31 mouse cellular contexts compared by ENCODE assay signal in genomic region chr1:88480594-88480993, GRCm38 (mm10). TPM values are rescaled to one million over a fixed set of nuclear protein-coding genes. Genes with fewer than 3 reads are reported as not detected.
DNase-seq lines count a peak whose midpoint lies in the region; ATAC-seq and TF ChIP-seq lines count a peak whose summit lies in the region.
"Had no signal": no experiment of that assay in that cellular context is flagged by ENCODE, and none has a peak within 500 bp of the region (broad histone marks: within the 10 kb centered on the region; RNA-seq: fewer than 3 reads in every experiment).

No protein-coding gene starts in this region.

- no peak overlapping the region for H3K9ac ChIP-seq in forebrain, embryonic 16.5 days (replicated peaks; ENCODE audit: low read depth, low read length)
- peak overlapping the region; percentile 22; the same call in 1 of the 2 replicates for H3K9ac ChIP-seq in liver, embryonic 12.5 days
- no peak overlapping the region for H3K9ac ChIP-seq in liver, embryonic 11.5 days (ENCODE audit: low read depth, low read length)
- H3K9ac ChIP-seq: forebrain, postnatal 0 days; heart, embryonic 12.5 days; heart, embryonic 15.5 days; hindbrain, embryonic 14.5 days had no signal

- ATAC-seq in forebrain, embryonic 16.5 days, result no peak
- ATAC-seq in liver, embryonic 12.5 days, result no peak
- no peak for ATAC-seq in liver, embryonic 11.5 days (replicated peaks; ENCODE audit: low FRiP score)
- no peak for ATAC-seq in megakaryocyte progenitor cell, adult 5-6 weeks (replicated peaks; ENCODE audit: poor library complexity)
- ATAC-seq: forebrain, postnatal 0 days; Patski had no signal

- no peak overlapping the region for H3K4me2 ChIP-seq in forebrain, embryonic 16.5 days (ENCODE audit: low read length)
- H3K4me2 ChIP-seq in liver, embryonic 12.5 days, result no peak overlapping the region
- no peak overlapping the region for H3K4me2 ChIP-seq in liver, embryonic 11.5 days
- H3K4me2 ChIP-seq: heart, embryonic 12.5 days; heart, embryonic 15.5 days; hindbrain, embryonic 14.5 days had no signal

- H3K27me3 ChIP-seq in forebrain, embryonic 10.5 days (ENCODE audit: poor library complexity, severe bottlenecking), result peaks cover 6% of the 10 kb centered on the region; the same call in 1 of the 2 replicates
- H3K27me3 ChIP-seq in forebrain, embryonic 16.5 days (replicated peaks; ENCODE audit: control insufficient read depth, insufficient read depth, low read length), result no peaks in the 10 kb centered on the region
- no peaks in the 10 kb centered on the region for H3K27me3 ChIP-seq in liver, embryonic 12.5 days (replicated peaks)
- H3K27me3 ChIP-seq in liver, embryonic 11.5 days (replicated peaks; ENCODE audit: control insufficient read depth, insufficient read depth, low read length), result no peaks in the 10 kb centered on the region
- H3K27me3 ChIP-seq: CH12.LX; heart, embryonic 12.5 days; heart, embryonic 15.5 days; Patski had no signal

- H3K4me3 ChIP-seq in forebrain, embryonic 10.5 days, result no peak overlapping the region
- no peak overlapping the region for H3K4me3 ChIP-seq in forebrain, embryonic 16.5 days (replicated peaks; ENCODE audit: low read length)
- no peak overlapping the region for H3K4me3 ChIP-seq in liver, embryonic 12.5 days
- no peak overlapping the region for H3K4me3 ChIP-seq in liver, embryonic 11.5 days (ENCODE audit: low read depth, low read length)
- H3K4me3 ChIP-seq: heart, embryonic 12.5 days; heart, embryonic 15.5 days had no signal

- H3K27ac ChIP-seq in forebrain, embryonic 10.5 days, result 0 out of 2 replicates have a peak overlapping the region, but pooled peaks have one; percentile 30
- no peak overlapping the region for H3K27ac ChIP-seq in forebrain, embryonic 16.5 days (ENCODE audit: low read length)
- 0 out of 2 replicates have a peak overlapping the region, but pooled peaks have one; percentile 10 for H3K27ac ChIP-seq in liver, embryonic 12.5 days
- no peak overlapping the region for H3K27ac ChIP-seq in liver, embryonic 11.5 days (ENCODE audit: low read depth, low read length)
- H3K27ac ChIP-seq: heart, embryonic 15.5 days; hindbrain, embryonic 14.5 days had no signal

- no peak for TF ChIP-seq POLR2A in brain, embryonic 14.5 days (IDR thresholded peaks at IDR 0.05; ENCODE audit: borderline replicate concordance, extremely low read depth, insufficient read depth, insufficient read length, poor library complexity, severe bottlenecking)

- DNase-seq in forebrain, embryonic 10.5 days (ENCODE audit: extremely low spot score, low spot score), result no peak
- no peak for DNase-seq in liver, embryonic 11.5 days (ENCODE audit: low spot score)
- DNase-seq in thymus, postnatal 14 days, result peak; percentile 22
- no peak for DNase-seq in thymus, adult 18-20 months
- peak; percentile 60 for DNase-seq in brain, embryonic 14.5 days (ENCODE audit: low read depth)
- DNase-seq: adrenal gland, adult 2 months; adrenal gland, postnatal 14 days; cerebellum, adult 11-12 months; cerebellum, adult 8-10 months; cerebellum, postnatal 14 days; forebrain, postnatal 0 days; gastrocnemius, postnatal 25 days; heart, adult 18-20 months; heart, postnatal 10 days; heart, postnatal 36 days had no signal

- H3K9me3 ChIP-seq in forebrain, embryonic 10.5 days, result no peaks in the 10 kb centered on the region
- no peaks in the 10 kb centered on the region for H3K9me3 ChIP-seq in forebrain, embryonic 16.5 days (ENCODE audit: control insufficient read depth, low read length)
- H3K9me3 ChIP-seq in liver, embryonic 12.5 days (replicated peaks), result no peaks in the 10 kb centered on the region
- H3K9me3 ChIP-seq in liver, embryonic 11.5 days (ENCODE audit: control insufficient read depth, low read length), result no peaks in the 10 kb centered on the region
- H3K9me3 ChIP-seq: G1E; heart, embryonic 12.5 days; heart, embryonic 15.5 days had no signal

- no peaks in the 10 kb centered on the region for H3K36me3 ChIP-seq in forebrain, embryonic 10.5 days (replicated peaks)
- no peaks in the 10 kb centered on the region for H3K36me3 ChIP-seq in forebrain, embryonic 16.5 days (ENCODE audit: control insufficient read depth, insufficient read depth)
- H3K36me3 ChIP-seq in liver, embryonic 12.5 days, result no peaks in the 10 kb centered on the region
- H3K36me3 ChIP-seq in liver, embryonic 11.5 days (ENCODE audit: control insufficient read depth, insufficient read depth, low read length), result no peaks in the 10 kb centered on the region
- H3K36me3 ChIP-seq: G1E; heart, embryonic 12.5 days; heart, embryonic 15.5 days had no signal

- 86% methylated on average over 8 of the region's 8 CpGs for WGBS in forebrain, embryonic 10.5 days
- WGBS in forebrain, embryonic 16.5 days, result 42% methylated on average over 8 of the region's 8 CpGs
- 81% methylated on average over 8 of the region's 8 CpGs for WGBS in liver, embryonic 12.5 days (ENCODE audit: insufficient replicate concordance)
- 86% methylated on average over 8 of the region's 8 CpGs for WGBS in liver, embryonic 11.5 days

- no peak for TF ChIP-seq CTCF in brain, embryonic 14.5 days (IDR thresholded peaks at IDR 0.05; ENCODE audit: borderline replicate concordance, extremely low read depth, insufficient read depth, insufficient read length)

- peaks cover 16% of the 10 kb centered on the region for H3K4me1 ChIP-seq in forebrain, embryonic 10.5 days
- H3K4me1 ChIP-seq in forebrain, embryonic 16.5 days (replicated peaks; ENCODE audit: control insufficient read depth, insufficient read depth, low read length), result peaks cover 9% of the 10 kb centered on the region
- peaks cover 53% of the 10 kb centered on the region for H3K4me1 ChIP-seq in liver, embryonic 12.5 days
- peaks cover 32% of the 10 kb centered on the region for H3K4me1 ChIP-seq in liver, embryonic 11.5 days (replicated peaks; ENCODE audit: control insufficient read depth, insufficient read depth, low read length)

RNA-seq across cellular contexts. Expression of gene Glrp1, which starts 29.3 kb away (rescaled TPM):
- polyA plus RNA-seq in forebrain, embryonic 10.5 days (2016; fragmentation: Nextera tagmentation; extraction: Ambion mirVana), result not detected in 2 replicates
- polyA plus RNA-seq in forebrain, embryonic 16.5 days (2015; fragmentation: Nextera tagmentation; extraction: Ambion mirVana), result not detected in 2 replicates
- 0.24 TPM in 1 of 2 replicates, not detected in the other for polyA plus RNA-seq in liver, embryonic 12.5 days (2016; fragmentation: Nextera tagmentation; extraction: Ambion mirVana)
- 0.08 TPM in 1 of 2 replicates, not detected in the other for polyA plus RNA-seq in liver, embryonic 11.5 days (2014; fragmentation: Nextera tagmentation; extraction: Ambion mirVana)
- polyA plus RNA-seq in brain, embryonic 14.5 days (2012; rRNA removed), result 0.04 TPM in 1 of 2 replicates, not detected in the other
- total RNA-seq in megakaryocyte progenitor cell, adult 5-6 weeks (2015), result 1.8 and 3.0 TPM in 2 replicates
- 1.3 TPM in 2 replicates for total RNA-seq in megakaryocyte progenitor cell, adult 5-6 weeks (2017)
- total RNA-seq: adrenal gland, adult 2 months; adrenal gland, postnatal 14 days; adrenal gland, postnatal 4 days; gastrocnemius, adult 8-10 months; gastrocnemius, postnatal 25 days; heart, postnatal 36 days had no signal
- polyA plus RNA-seq: adrenal gland, adult 2 months; embryonic facial prominence, embryonic 11.5 days; embryonic facial prominence, embryonic 14.5 days; forebrain, embryonic 11.5 days; G1E; hindbrain, embryonic 11.5 days; hindbrain, embryonic 14.5 days; intestine, embryonic 14.5 days; Patski had no signal

Comparison
In these comparisons a context has a peak if more than half of its experiments do, and no peak if none do; other contexts are left out.
1. DNase-seq: peak in thymus, postnatal 14 days (single experiment) and brain, embryonic 14.5 days (single experiment); none in forebrain, embryonic 10.5 days (single experiment), liver, embryonic 11.5 days (single experiment) and thymus, adult 18-20 months (0 of 2).
2. H3K27ac ChIP-seq: peak in forebrain, embryonic 10.5 days (single experiment) and liver, embryonic 12.5 days (single experiment); none in forebrain, embryonic 16.5 days (single experiment) and liver, embryonic 11.5 days (single experiment).